Mouse (Mus musculus): Measurements from ENCODE around the gene Nfia.

The Nfia gene

GRCm38 (mm10) chr4:98102625-98103336 is 330.2 kb downstream of the Nfia start:
- peak in 1 of 2 experiments; percentile 14 for DNase-seq (ENCODE audit: low spot score in 2 of 2)

GRCm38 (mm10) chr4:98103337-98103666 is 330.8 kb downstream of the Nfia start:
- DNase-seq (ENCODE audit: low spot score in 2 of 2), result no peak

- DNase-seq (ENCODE audit: low spot score in 2 of 2), result no peak
Measured at GRCm38 (mm10) chr4:98104161-98104560, 331.6 kb downstream of the Nfia start.

GRCm38 (mm10) chr4:98104911-98105702 is 332.6 kb downstream of the Nfia start:
- no peak for DNase-seq (ENCODE audit: low spot score in 2 of 2)

- no peak for DNase-seq (ENCODE audit: low spot score in 2 of 2)
Measured at GRCm38 (mm10) chr4:98105971-98106370, 333.4 kb downstream of the Nfia start.

- no peak for DNase-seq (ENCODE audit: low spot score in 2 of 2)
Measured at GRCm38 (mm10) chr4:98106445-98107092, 334.0 kb downstream of the Nfia start.

GRCm38 (mm10) chr4:98107093-98107453 is 334.5 kb downstream of the Nfia start:
- DNase-seq (ENCODE audit: low spot score in 2 of 2), result no peak

GRCm38 (mm10) chr4:98107936-98108675 is 335.6 kb downstream of the Nfia start:
- DNase-seq (ENCODE audit: low spot score in 2 of 2), result no peak

GRCm38 (mm10) chr4:98108676-98109016 is 336.1 kb downstream of the Nfia start:
- no peak for DNase-seq (ENCODE audit: low spot score in 2 of 2)

GRCm38 (mm10) chr4:98109064-98109463 is 336.5 kb downstream of the Nfia start:
- DNase-seq (ENCODE audit: low spot score in 2 of 2), result peak in 1 of 2 experiments; percentile 34

- DNase-seq (ENCODE audit: low spot score in 2 of 2), result no peak
Measured at GRCm38 (mm10) chr4:98109911-98110310, 337.4 kb downstream of the Nfia start.

- no peak for DNase-seq (ENCODE audit: low spot score in 2 of 2)
Measured at GRCm38 (mm10) chr4:98113289-98114024, 340.9 kb downstream of the Nfia start.

GRCm38 (mm10) chr4:98114966-98115365 is 342.4 kb downstream of the Nfia start:
- no peak for DNase-seq (ENCODE audit: low spot score in 2 of 2)

- no peak for DNase-seq (ENCODE audit: low spot score in 2 of 2)
Measured at GRCm38 (mm10) chr4:98115401-98115800, 342.9 kb downstream of the Nfia start.

- DNase-seq (ENCODE audit: low spot score in 2 of 2), result no peak
Measured at GRCm38 (mm10) chr4:98116046-98116445, 343.5 kb downstream of the Nfia start.

GRCm38 (mm10) chr4:98118126-98118525 is 345.6 kb downstream of the Nfia start:
- no peak for DNase-seq (ENCODE audit: low spot score in 2 of 2)

GRCm38 (mm10) chr4:98118761-98119675 is 346.5 kb downstream of the Nfia start:
- no peak for DNase-seq (ENCODE audit: low spot score in 2 of 2)

GRCm38 (mm10) chr4:98119949-98120531 is 347.5 kb downstream of the Nfia start:
- DNase-seq (ENCODE audit: low spot score in 2 of 2), result no peak

- DNase-seq (ENCODE audit: low spot score in 2 of 2), result no peak
Measured at GRCm38 (mm10) chr4:98120706-98121340, 348.3 kb downstream of the Nfia start.

Data from right cerebral cortex, postnatal 36 days (tissue).